Mouse (Mus musculus) CD8-positive naive resting alpha-beta T cell, adult 57 days (primary cell): ENCODE measurements around the gene Olfr285. TPM values are rescaled to one million over a fixed set of nuclear protein-coding genes. Genes with fewer than 3 reads are reported as not detected.

Source experiments
- total RNA-seq: library from RNA; stranded (reverse); gene quantifications from one replicate; pipeline ENCODE4 v1.2.4, GENCODE M21; 2023

Gene Olfr285
- total RNA-seq: not detected

GRCm38 (mm10) chr15:98317177-98317724 lies at the start of gene Olfr285:
Gene Olfr285, minus strand, starts transcription at chr15:98317353.

DNA sequence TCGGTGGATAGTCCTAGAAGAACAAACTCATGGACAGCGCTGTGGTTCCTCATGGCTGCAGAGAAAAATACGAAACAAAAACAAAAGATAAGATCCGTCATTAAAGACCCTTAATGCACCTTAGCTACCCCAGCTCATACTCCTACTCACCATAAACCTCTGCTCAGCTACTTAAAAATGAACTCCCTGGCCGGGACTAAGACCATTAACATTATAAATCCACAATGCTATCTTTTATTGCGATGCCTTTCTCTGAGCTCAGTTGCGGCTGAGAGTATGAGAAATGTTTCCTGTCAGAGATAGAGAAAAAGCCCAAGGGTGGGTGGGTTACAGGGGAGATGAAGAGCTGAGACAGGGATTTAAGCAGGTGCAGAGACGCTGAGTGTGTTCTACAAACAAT lies 23.7 kb upstream of the Olfr285 start, which contains the start of gene Olfr284:
TSS of gene Olfr284 (minus strand) at position 101 of the 400 bp plus-strand sequence.

GRCm38 (mm10) chr15:98295628-98296551 lies 21.3 kb downstream of the Olfr285 start, which contains the start of gene Zfp641:
Gene Zfp641, minus strand, starts transcription at chr15:98296161.

Other genes with a start within 250 kb of the Olfr285 start
- 9.5 TPM for gene Pfkm, start 224.8 kb downstream of the Olfr285 start, total RNA-seq
- gene Senp1, start 223.6 kb downstream of the Olfr285 start, total RNA-seq: 50.0 TPM
- gene Asb8, start 151.7 kb downstream of the Olfr285 start, total RNA-seq: 18.6 TPM
- not detected for gene Ccdc184, start 150.2 kb downstream of the Olfr285 start, total RNA-seq
- not detected for gene Olfr288, start 121.8 kb downstream of the Olfr285 start, total RNA-seq
- not detected for gene Gm44579, start 96.4 kb downstream of the Olfr285 start, total RNA-seq
- not detected for gene Olfr287, start 96.3 kb downstream of the Olfr285 start, total RNA-seq
- gene Olfr286, start 82.9 kb downstream of the Olfr285 start, total RNA-seq: not detected
- gene H1fnt, start 60.1 kb downstream of the Olfr285 start, total RNA-seq: not detected
- not detected for gene Zfp641, start 21.2 kb downstream of the Olfr285 start, total RNA-seq
- not detected for gene Olfr284, start 23.6 kb upstream of the Olfr285 start, total RNA-seq
- gene Olfr283, start 63.6 kb upstream of the Olfr285 start, total RNA-seq: not detected
- not detected for gene Olfr282, start 113.9 kb upstream of the Olfr285 start, total RNA-seq
- gene Olfr281, start 135.2 kb upstream of the Olfr285 start, total RNA-seq: not detected
- gene OR5BS1P, start 152.5 kb upstream of the Olfr285 start, total RNA-seq: not detected
- not detected for gene Lalba, start 165.4 kb upstream of the Olfr285 start, total RNA-seq
- not detected for gene Olfr279, start 175.0 kb upstream of the Olfr285 start, total RNA-seq
- 56.9 TPM for gene Kansl2, start 216.9 kb upstream of the Olfr285 start, total RNA-seq